Mouse (Mus musculus): ENCODE results near the gene Klf6. TPM values are rescaled to one million over a fixed set of nuclear protein-coding genes. Genes with fewer than 3 reads are reported as not detected.

Klf6 gene
- 156 TPM for polyA plus RNA-seq (2017; shearing (Covaris generic))

GRCm38 (mm10) chr13:5861157-5862002, at the start of gene Klf6:
Gene Klf6, plus strand, starts transcription at chr13:5861482.

